Mouse (Mus musculus) forebrain, embryonic 16.5 days (tissue): ENCODE results near the gene Ift22. TPM values are rescaled to one million over a fixed set of nuclear protein-coding genes. Genes with fewer than 3 reads are reported as not detected.
A peak's percentile ranks its signal among the peaks of the same experiment; 100 is the strongest.

Experiments used
- ATAC-seq: fragments of 200-750 bp; cut with Nextera tagmentation; 2 replicates; pipeline ENCODE4 v1.8.0; 2017; ENCODE audit warnings: mild to moderate bottlenecking, moderate library complexity
- H3K27ac ChIP-seq: fragments of 300-500 bp; sonication (generic); 2 replicates; pipeline ENCODE4 v1.5.1; 2014; ENCODE audit warnings: low read length, control low read depth
- H3K27me3 ChIP-seq: fragments of 300-500 bp; sonication (generic); replicated peaks from 2 replicates; pipeline ENCODE4 v1.6.1; 2014; ENCODE audit warnings: low read length; ENCODE audit not compliant: control insufficient read depth, insufficient read depth
- H3K36me3 ChIP-seq: fragments of 300-500 bp; sonication (generic); 2 replicates; pipeline ENCODE4 v1.6.1; 2014; ENCODE audit not compliant: control insufficient read depth, insufficient read depth
- H3K4me1 ChIP-seq: fragments of 300-500 bp; sonication (generic); replicated peaks from 2 replicates; pipeline ENCODE4 v1.6.1; 2014; ENCODE audit warnings: low read length; ENCODE audit not compliant: control insufficient read depth, insufficient read depth
- H3K4me2 ChIP-seq: fragments of 300-500 bp; sonication (generic); 2 replicates; pipeline ENCODE4 v1.6.1; 2014; ENCODE audit warnings: mild to moderate bottlenecking, low read length, control low read depth
- H3K4me3 ChIP-seq: fragments of 300-500 bp; sonication (generic); replicated peaks from 2 replicates; pipeline ENCODE4 v1.5.1; 2014; ENCODE audit warnings: mild to moderate bottlenecking, low read length, control low read depth
- H3K9ac ChIP-seq: fragments of 300-500 bp; sonication (generic); replicated peaks from 2 replicates; pipeline ENCODE4 v1.6.1; 2014; ENCODE audit warnings: low read depth, low read length, control low read depth
- H3K9me3 ChIP-seq: fragments of 300-500 bp; sonication (generic); 2 replicates; pipeline ENCODE4 v1.6.1; 2016; ENCODE audit warnings: low read length; ENCODE audit not compliant: control insufficient read depth
- WGBS: fragments of 180-500 bp; shearing (Covaris S2); extraction: QIAGEN DNeasy Blood & Tissue Kit; methylation state at CpG from one replicate; pipeline ENCODE4 v1.1.7; 2014; 5-methylcytosine and 5-hydroxymethylcytosine counted together
- polyA plus RNA-seq: library from polyadenylated mRNA; unstranded; fragments of >200 nt; fragmentation: Nextera tagmentation; extraction: Ambion mirVana; gene quantifications from 2 replicates; pipeline ENCODE4 v1.2.1, GENCODE M21; 2015

Gene Ift22
- polyA plus RNA-seq, 1 experiment from 2014 or later: 114 TPM

DNA sequence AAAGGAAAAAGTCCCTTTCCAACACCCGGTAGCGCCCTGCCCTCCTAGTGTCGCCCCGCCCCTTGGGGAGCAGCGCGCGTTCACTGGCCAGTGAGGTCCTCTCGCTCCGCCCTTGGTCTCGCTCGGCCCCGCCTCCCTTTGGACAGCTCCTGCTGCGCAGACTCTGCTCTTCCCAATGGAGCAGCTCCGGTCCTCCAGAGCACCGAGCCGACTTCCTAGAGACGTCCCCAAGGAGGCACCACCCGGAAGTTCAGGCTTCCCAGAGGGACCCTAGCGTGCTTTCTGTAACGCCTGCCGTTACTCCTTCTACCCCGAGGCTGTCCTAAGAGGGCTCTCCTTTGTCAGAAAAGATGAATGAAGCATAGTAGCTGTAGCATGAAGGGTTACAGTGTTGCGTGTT, 45.1 kb downstream of the Ift22 start, which contains the start of gene Fis1:
TSS of gene Fis1 (plus strand) at position 261 of the 400 bp plus-strand sequence.
- peak within 1 kb of the TSS; percentile 68 for H3K4me3 ChIP-seq
- peak within 1 kb of the TSS; percentile 80 for H3K4me2 ChIP-seq
- no peaks in the 10 kb centered on the region for H3K36me3 ChIP-seq
- H3K9me3 ChIP-seq: no peaks in the 10 kb centered on the region
- H3K9ac ChIP-seq: peak within 1 kb of the TSS; percentile 86
- peak within 1 kb of the TSS; percentile 89 for H3K27ac ChIP-seq
- peaks cover 19% of the 10 kb centered on the region for H3K4me1 ChIP-seq
- H3K27me3 ChIP-seq: no peaks in the 10 kb centered on the region
- ATAC-seq: peak; percentile 100
- WGBS: under 1% methylated on average over 22 of the region's 23 CpGs

DNA sequence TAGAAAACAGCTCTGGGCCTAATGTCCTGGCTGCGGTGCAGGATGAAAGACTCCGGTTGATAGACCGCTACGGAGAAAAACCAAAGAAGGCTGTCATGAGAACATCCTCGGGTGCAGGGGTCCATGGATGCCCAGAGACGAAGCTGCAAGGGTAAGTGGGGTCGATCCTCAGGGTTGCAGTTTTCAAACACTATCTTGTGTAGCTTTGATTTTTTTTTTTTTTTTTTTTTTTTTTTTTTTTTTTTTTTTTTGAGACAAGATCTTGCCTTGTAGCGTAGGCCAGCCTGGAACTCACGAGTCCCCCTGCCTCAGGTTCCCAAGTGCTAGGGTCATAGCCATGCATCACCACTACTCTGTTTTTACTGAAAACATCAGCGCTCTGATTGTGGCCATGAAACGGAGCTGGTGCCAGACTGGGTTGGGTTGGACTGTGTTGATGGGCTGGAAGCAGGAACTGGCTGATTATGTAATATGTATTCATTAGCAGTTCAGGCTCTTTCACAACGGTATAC, 45.5 kb downstream of the Ift22 start:
- Histone ChIP-seq H3K9me3 (no peaks in the 10 kb centered on the region), H3K27me3 (no peaks in the 10 kb centered on the region), H3K4me1 (peaks cover 19% of the 10 kb centered on the region), H3K9ac (peak overlapping the region; percentile 86), H3K36me3 (no peaks in the 10 kb centered on the region), H3K27ac (peak overlapping the region; percentile 89), H3K4me2 (peak overlapping the region; percentile 80), H3K4me3 (peak overlapping the region; percentile 68)
- whole genome bisulfite sequencing: 1% methylated on average over 12 of the region's 12 CpGs
- no peak for ATAC-seq

DNA sequence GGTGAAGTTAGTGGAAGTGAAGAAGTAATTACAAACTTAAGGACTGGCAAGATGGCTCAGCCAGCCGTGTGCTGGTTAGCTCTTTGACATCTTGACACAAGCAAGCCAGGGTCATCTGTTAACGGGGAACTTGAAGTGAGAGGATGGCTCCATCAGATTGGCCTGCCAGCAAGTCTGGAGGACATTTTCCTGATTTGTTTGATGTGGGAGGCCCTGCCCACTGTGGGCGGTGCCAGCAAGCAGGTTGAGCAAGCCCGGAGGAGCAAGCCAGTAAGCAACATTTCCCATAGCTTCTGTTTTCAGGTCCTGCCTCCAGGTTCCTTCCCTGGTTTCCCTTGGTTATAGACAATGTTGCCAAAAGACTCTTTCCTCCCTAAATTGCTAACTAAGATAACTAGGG, 47.7 kb downstream of the Ift22 start:
- Histone ChIP-seq H3K4me2 (no peak overlapping the region), H3K4me1 (peaks cover 19% of the 10 kb centered on the region), H3K4me3 (no peak overlapping the region), H3K9ac (no peak overlapping the region), H3K9me3 (no peaks in the 10 kb centered on the region), H3K36me3 (no peaks in the 10 kb centered on the region), H3K27ac (no peak overlapping the region), H3K27me3 (no peaks in the 10 kb centered on the region)
- WGBS: 97% methylated on average over 4 of the region's 4 CpGs
- no peak for ATAC-seq

DNA sequence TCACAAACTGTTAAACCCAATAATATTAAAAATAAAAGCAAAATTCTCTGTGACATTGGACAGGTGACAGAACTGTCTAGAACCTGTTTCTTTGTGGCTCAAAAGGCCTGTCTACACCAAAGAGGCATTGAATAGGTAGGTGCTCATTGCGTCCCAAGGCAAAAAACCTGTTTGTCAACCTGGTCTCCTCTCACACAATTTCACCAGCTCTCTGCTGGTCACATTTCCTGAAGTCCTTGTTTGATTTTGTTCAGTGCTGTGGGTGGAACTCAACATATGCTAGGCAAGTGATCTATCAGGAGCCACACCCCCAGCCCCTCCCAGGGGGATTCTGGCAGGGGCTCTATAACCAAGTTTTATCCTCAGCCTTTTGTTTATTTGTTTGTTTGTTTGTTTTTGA, 49.3 kb downstream of the Ift22 start:
- no peaks in the 10 kb centered on the region for H3K9me3 ChIP-seq
- H3K9ac ChIP-seq: no peak overlapping the region
- H3K27ac ChIP-seq: no peak overlapping the region
- H3K4me3 ChIP-seq: no peak overlapping the region
- WGBS: 89% methylated on average over 1 of the region's 1 CpGs
- no peaks in the 10 kb centered on the region for H3K36me3 ChIP-seq
- H3K4me2 ChIP-seq: no peak overlapping the region
- no peaks in the 10 kb centered on the region for H3K27me3 ChIP-seq
- peaks cover 24% of the 10 kb centered on the region for H3K4me1 ChIP-seq
- ATAC-seq: no peak

DNA sequence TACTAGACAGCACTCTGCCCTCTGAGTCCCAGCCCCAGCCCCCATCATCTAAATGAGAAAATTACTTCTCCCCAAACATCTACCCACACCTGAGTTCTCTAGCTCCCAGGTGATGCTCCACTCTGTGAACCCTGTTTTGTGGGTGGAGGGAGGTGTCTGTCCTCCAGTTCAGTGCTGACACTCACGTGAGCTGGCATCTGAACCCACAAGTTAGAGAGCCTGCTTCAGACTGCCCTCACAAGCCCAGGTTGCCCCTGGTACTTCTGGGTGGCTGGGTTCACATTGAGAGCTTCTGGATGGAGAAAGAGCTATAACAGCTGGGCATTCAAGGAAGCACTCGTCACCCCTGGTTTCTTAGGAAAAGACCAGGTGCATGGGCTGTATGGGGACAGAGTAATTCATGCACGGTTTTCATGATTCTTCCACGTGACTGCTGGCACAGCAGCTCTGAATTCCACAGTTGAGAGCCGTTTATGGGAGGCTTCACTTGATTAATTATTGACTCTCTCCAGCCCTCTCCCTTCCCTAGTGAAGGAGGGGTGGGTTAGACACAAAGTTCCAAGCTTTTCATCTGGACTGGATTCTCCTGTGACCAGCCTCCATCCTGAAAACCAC, 51.1 kb downstream of the Ift22 start:
- H3K27me3 ChIP-seq: no peaks in the 10 kb centered on the region
- peaks cover 27% of the 10 kb centered on the region for H3K4me1 ChIP-seq
- ATAC-seq: no peak
- H3K27ac ChIP-seq: no peak overlapping the region
- no peak overlapping the region for H3K4me2 ChIP-seq
- H3K4me3 ChIP-seq: no peak overlapping the region
- WGBS: 80% methylated on average over 5 of the region's 5 CpGs
- no peak overlapping the region for H3K9ac ChIP-seq
- H3K36me3 ChIP-seq: peaks cover 7% of the 10 kb centered on the region; the same call in 1 of the 2 replicates
- no peaks in the 10 kb centered on the region for H3K9me3 ChIP-seq

DNA sequence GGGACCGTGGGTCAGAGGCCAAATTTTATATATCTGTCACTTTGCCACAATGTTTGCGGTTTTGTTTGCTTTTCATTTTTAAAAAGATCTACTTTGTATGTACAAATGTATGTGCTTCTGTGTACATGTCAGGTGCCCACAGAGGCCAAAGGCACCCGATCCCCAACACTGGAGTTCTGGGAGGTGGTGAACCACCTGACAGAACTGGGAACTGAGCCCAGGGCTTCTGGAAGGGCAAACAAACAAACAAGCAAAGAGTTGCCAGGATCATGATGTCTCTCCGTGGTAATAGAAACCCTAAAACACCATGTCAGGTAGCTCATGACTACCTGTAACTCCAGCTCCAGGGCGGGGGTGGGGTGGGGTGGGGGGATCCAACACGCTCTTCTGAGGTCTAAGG, 52.1 kb downstream of the Ift22 start:
- Histone ChIP-seq H3K27ac (no peak overlapping the region), H3K4me1 (peaks cover 19% of the 10 kb centered on the region), H3K36me3 (peaks cover 10% of the 10 kb centered on the region), H3K4me3 (no peak overlapping the region), H3K27me3 (no peaks in the 10 kb centered on the region), H3K9ac (no peak overlapping the region), H3K4me2 (no peak overlapping the region), H3K9me3 (no peaks in the 10 kb centered on the region)
- 89% methylated on average over 6 of the region's 6 CpGs for WGBS
- no peak for ATAC-seq

DNA sequence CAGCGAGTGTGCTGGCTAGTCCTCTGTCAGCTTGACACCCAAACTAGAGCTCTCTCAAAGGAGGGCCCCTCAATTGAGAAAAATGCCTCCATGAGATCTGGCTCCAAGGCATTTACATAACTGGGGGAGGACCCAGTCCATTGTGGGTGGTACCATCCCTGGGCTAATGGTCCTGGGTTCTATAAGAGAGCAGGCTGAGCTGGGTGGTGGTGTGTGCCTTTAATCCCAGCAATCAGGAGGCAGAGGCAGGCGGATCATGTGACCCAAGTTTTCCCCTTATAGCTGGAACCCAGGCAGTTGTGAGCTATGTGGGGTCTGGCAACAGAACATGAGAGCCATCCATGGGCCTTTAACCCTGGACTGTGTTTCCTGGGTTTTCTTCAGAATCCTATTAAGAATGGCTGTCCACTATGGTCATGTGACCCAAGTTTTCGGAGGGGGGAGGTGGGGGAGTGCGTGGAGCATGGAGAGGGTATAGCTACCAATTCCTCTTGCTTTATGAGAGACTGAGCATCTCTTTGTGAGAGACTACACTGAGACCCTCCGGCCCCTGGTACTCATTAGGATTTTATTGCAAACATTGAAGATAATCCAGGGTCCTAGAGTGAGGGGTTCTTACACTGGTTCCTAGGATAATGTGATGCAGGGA, 53.5 kb downstream of the Ift22 start:
- Histone ChIP-seq H3K36me3 (peaks cover 21% of the 10 kb centered on the region), H3K9ac (peak overlapping the region; percentile 80), H3K4me1 (peaks cover 13% of the 10 kb centered on the region), H3K4me3 (peak overlapping the region; percentile 66), H3K27me3 (no peaks in the 10 kb centered on the region), H3K27ac (peak overlapping the region; percentile 91), H3K9me3 (no peaks in the 10 kb centered on the region), H3K4me2 (peak overlapping the region; percentile 78)
- ATAC-seq: peak; percentile 3; the same call in 1 of the 2 replicates
- WGBS: 27% methylated on average over 5 of the region's 5 CpGs

DNA sequence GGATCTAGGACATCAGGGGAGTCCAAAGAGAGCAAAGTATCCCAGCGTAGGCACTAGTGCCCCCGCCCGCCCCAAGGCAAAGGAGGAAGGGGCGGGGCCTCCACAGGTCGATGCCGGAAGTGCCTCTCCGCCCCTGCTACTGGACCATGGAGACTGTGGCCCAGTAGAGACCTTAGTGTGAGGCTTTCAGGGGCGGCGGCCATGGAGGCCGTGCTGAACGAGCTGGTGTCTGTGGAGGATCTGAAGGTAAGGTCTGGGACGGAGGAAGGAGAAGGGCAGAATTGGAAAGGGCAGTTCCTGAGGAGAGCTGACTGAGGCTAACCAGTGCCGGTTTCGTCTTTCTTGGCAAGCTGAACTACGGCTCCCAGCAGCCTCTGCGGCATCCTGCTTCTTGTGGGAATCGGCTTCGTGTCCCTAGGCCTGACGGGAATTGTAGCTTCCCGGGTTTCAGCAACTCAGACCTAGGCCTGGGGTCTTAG, 54.1 kb downstream of the Ift22 start:
- H3K4me2 ChIP-seq: peak overlapping the region; percentile 78
- WGBS: 1% methylated on average over 20 of the region's 20 CpGs
- H3K9ac ChIP-seq: peak overlapping the region; percentile 80
- peak overlapping the region; percentile 66 for H3K4me3 ChIP-seq
- H3K27ac ChIP-seq: peak overlapping the region; percentile 91
- ATAC-seq: peak; percentile 93
- H3K36me3 ChIP-seq: peaks cover 21% of the 10 kb centered on the region
- H3K27me3 ChIP-seq: no peaks in the 10 kb centered on the region
- peaks cover 13% of the 10 kb centered on the region for H3K4me1 ChIP-seq
- H3K9me3 ChIP-seq: no peaks in the 10 kb centered on the region

DNA sequence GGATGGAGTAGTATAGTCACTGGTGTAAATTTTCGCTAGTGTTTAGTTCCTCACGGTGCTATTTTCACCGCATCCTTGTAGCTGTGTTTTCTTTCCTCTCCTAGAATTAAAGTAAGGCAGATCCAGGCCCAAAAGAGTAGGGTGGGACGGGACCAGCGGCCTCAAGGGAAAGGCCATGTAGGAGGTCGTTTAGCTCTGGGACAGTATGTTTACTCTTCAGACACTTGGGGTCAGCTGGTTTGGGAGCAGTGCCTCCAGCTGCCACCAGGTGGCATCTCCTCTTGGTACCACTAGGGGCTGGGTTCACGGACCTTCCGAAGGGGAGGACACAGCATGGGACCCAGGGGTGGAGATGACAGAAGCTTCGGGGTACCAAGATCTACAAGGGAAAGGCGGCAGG, 54.6 kb downstream of the Ift22 start:
- WGBS: under 1% methylated on average over 10 of the region's 10 CpGs
- Histone ChIP-seq H3K9ac (peak overlapping the region; percentile 80), H3K27ac (peak overlapping the region; percentile 91), H3K36me3 (peaks cover 21% of the 10 kb centered on the region), H3K27me3 (no peaks in the 10 kb centered on the region), H3K4me1 (peaks cover 13% of the 10 kb centered on the region), H3K9me3 (no peaks in the 10 kb centered on the region), H3K4me2 (peak overlapping the region; percentile 78), H3K4me3 (peak overlapping the region; percentile 66)
- peak; percentile 57 for ATAC-seq
